Mouse (Mus musculus) megakaryocyte, embryonic 14.5 days (primary cell): Measurements from ENCODE around the gene Pcna. TPM values are rescaled to one million over a fixed set of nuclear protein-coding genes. Genes with fewer than 3 reads are reported as not detected.
A peak's percentile ranks its signal among the peaks of the same experiment; 100 is the strongest.
"Not testable (repeated sequence)": the region's sequence is repeated elsewhere in the genome, so short reads cannot be mapped to it uniquely, and the experiment has no call there.

ENCODE experiments used
- H3K27me3 ChIP-seq: replicated peaks from 2 replicates; pipeline ENCODE3; 2012; ENCODE audit warnings: inconsistent platforms
- H3K36me3 ChIP-seq: replicated peaks from 2 replicates; pipeline ENCODE3; 2012; ENCODE audit warnings: low read length, inconsistent platforms, mixed read lengths
- H3K4me1 ChIP-seq: 2 replicates; pipeline ENCODE4 v1.6.1; 2012; ENCODE audit warnings: inconsistent platforms
- H3K4me3 ChIP-seq: replicated peaks from 2 replicates; pipeline ENCODE3; 2012; ENCODE audit warnings: moderate library complexity, mild to moderate bottlenecking, inconsistent platforms
- H3K9me3 ChIP-seq: 2 replicates; pipeline ENCODE4 v1.6.1; 2012; ENCODE audit warnings: inconsistent platforms
- FLI1 ChIP-seq: IDR thresholded peaks from 2 replicates; pipeline ENCODE4 v1.6.1; 2012; ENCODE audit warnings: low read length, inconsistent platforms, mixed read lengths
- GATA1 ChIP-seq: IDR thresholded peaks from 3 replicates; pipeline ENCODE4 v1.6.1; 2012; ENCODE audit warnings: mixed read lengths, low read length, inconsistent platforms, borderline replicate concordance
- polyA plus RNA-seq: library from polyadenylated mRNA; stranded (reverse); fragments of >175 nt; gene quantifications from 2 replicates; pipeline ENCODE4 v1.2.3, GENCODE M21; 2012; ENCODE audit warnings: low replicate concordance; ENCODE audit not compliant: insufficient read depth

The Pcna gene
- polyA plus RNA-seq, 1 experiment: 19.1 TPM

GRCm38 (mm10) chr2:132262879-132263398 is 9.8 kb upstream of the Pcna start, which contains the start of gene Cds2:
Cds2 (plus strand) TSS chr2:132263148.
- Histone ChIP-seq H3K4me1 (peaks cover 34% of the 10 kb centered on the region), H3K27me3 (no peaks in the 10 kb centered on the region), H3K4me3 (peak within 1 kb of the TSS; percentile 100), H3K9me3 (no peaks in the 10 kb centered on the region), H3K36me3 (peaks cover 22% of the 10 kb centered on the region)
- TF ChIP-seq GATA1 (no peak), FLI1 (no peak)

GRCm38 (mm10) chr2:132262175-132262574 is 9.1 kb upstream of the Pcna start:
- Histone ChIP-seq H3K36me3 (peaks cover 16% of the 10 kb centered on the region), H3K9me3 (no peaks in the 10 kb centered on the region), H3K27me3 (no peaks in the 10 kb centered on the region), H3K4me3 (no peak overlapping the region), H3K4me1 (peaks cover 32% of the 10 kb centered on the region)
- TF ChIP-seq FLI1: no peak
- no peak for TF ChIP-seq GATA1

GRCm38 (mm10) chr2:132260601-132261000 is 7.5 kb upstream of the Pcna start:
- Histone ChIP-seq H3K4me3 (no peak overlapping the region), H3K36me3 (peaks cover 8% of the 10 kb centered on the region), H3K27me3 (no peaks in the 10 kb centered on the region), H3K9me3 (no peaks in the 10 kb centered on the region), H3K4me1 (peaks cover 31% of the 10 kb centered on the region)
- TF ChIP-seq GATA1: no peak

GRCm38 (mm10) chr2:132257350-132258068 is 4.4 kb upstream of the Pcna start:
- H3K4me3 ChIP-seq: no peak overlapping the region
- H3K36me3 ChIP-seq: peaks cover 5% of the 10 kb centered on the region
- no peak for TF ChIP-seq GATA1
- TF ChIP-seq FLI1: no peak
- H3K27me3 ChIP-seq: no peaks in the 10 kb centered on the region
- H3K9me3 ChIP-seq: no peaks in the 10 kb centered on the region
- peaks cover 29% of the 10 kb centered on the region for H3K4me1 ChIP-seq

GRCm38 (mm10) chr2:132253603-132254002 is 489 bp upstream of the Pcna start:
- Histone ChIP-seq H3K9me3 (no peaks in the 10 kb centered on the region), H3K27me3 (no peaks in the 10 kb centered on the region), H3K4me1 (peaks cover 52% of the 10 kb centered on the region), H3K4me3 (peak overlapping the region; percentile 92), H3K36me3 (peaks cover 26% of the 10 kb centered on the region)
- TF ChIP-seq FLI1: no peak
- no peak for TF ChIP-seq GATA1

GRCm38 (mm10) chr2:132251911-132252310 is 1.2 kb downstream of the Pcna start:
- H3K9me3 ChIP-seq: no peaks in the 10 kb centered on the region
- TF ChIP-seq GATA1 (no peak), FLI1 (no peak)
- peaks cover 33% of the 10 kb centered on the region for H3K36me3 ChIP-seq
- H3K27me3 ChIP-seq: no peaks in the 10 kb centered on the region
- H3K4me3 ChIP-seq: peak overlapping the region; percentile 93
- peaks cover 53% of the 10 kb centered on the region for H3K4me1 ChIP-seq

- TF ChIP-seq GATA1: no peak
- peak; percentile 97 for TF ChIP-seq FLI1
- H3K36me3 ChIP-seq: peaks cover 65% of the 10 kb centered on the region
These were observed 5.4 kb downstream of the Pcna start, which contains the start of gene Tmem230 for GRCm38 (mm10) chr2:132247539-132248313. Tmem230 (minus strand) TSS chr2:132247807.

GRCm38 (mm10) chr2:132243370-132243769 is 9.7 kb downstream of the Pcna start:
- Histone ChIP-seq H3K9me3 (no peaks in the 10 kb centered on the region), H3K4me1 (peaks cover 23% of the 10 kb centered on the region), H3K36me3 (peaks cover 64% of the 10 kb centered on the region), H3K27me3 (no peaks in the 10 kb centered on the region), H3K4me3 (no peak overlapping the region)
- no peak for TF ChIP-seq FLI1
- TF ChIP-seq GATA1: no peak

More at GRCm38 (mm10) chr2:132247539-132248313, 5.4 kb downstream of the Pcna start, which contains the start of gene Tmem230:
- Histone ChIP-seq H3K4me1 (peaks cover 50% of the 10 kb centered on the region), H3K4me3 (peak within 1 kb of the TSS; percentile 91), H3K27me3 (no peaks in the 10 kb centered on the region), H3K9me3 (no peaks in the 10 kb centered on the region)

GRCm38 (mm10) chr2:132240457-132240856 is 12.7 kb downstream of the Pcna start:
- peaks cover 64% of the 10 kb centered on the region for H3K36me3 ChIP-seq
- not testable (repeated sequence) for H3K4me3 ChIP-seq, H3K27me3 ChIP-seq, H3K9me3 ChIP-seq
- H3K4me1 ChIP-seq: peaks cover 20% of the 10 kb centered on the region

GRCm38 (mm10) chr2:132239434-132239833 is 13.7 kb downstream of the Pcna start:
- peaks cover 26% of the 10 kb centered on the region for H3K4me1 ChIP-seq
- H3K9me3 ChIP-seq, H3K4me3 ChIP-seq, H3K27me3 ChIP-seq: not testable (repeated sequence)
- H3K36me3 ChIP-seq: peaks cover 55% of the 10 kb centered on the region
